Mouse (Mus musculus) erythroblast, adult 5-6 weeks (primary cell): ENCODE data around the gene Olfr868. TPM values are rescaled to one million over a fixed set of nuclear protein-coding genes. Genes with fewer than 3 reads are reported as not detected.

Source experiments
- ATAC-seq: replicated peaks from 2 replicates; pipeline ENCODE4 v1.8.0; 2016; ENCODE audit warnings: moderate number of reproducible peaks, mild to moderate bottlenecking, moderate TSS enrichment, inconsistent platforms; ENCODE audit not compliant: poor library complexity, low FRiP score, severe bottlenecking
- total RNA-seq, 2 experiments: library from RNA; stranded (forward) in 1 of 2; stranded (reverse) in 1 of 2; fragments of 150-400 nt in 1 of 2; fragments of 200-764, 138-1000 nt in 1 of 2; gene quantifications; 2 replicates each; pipeline versions ENCODE4 v1.2.3 to v1.2.4; 2015 to 2017; ENCODE audit warnings: low replicate concordance in 2 of 2

Olfr868 gene
- total RNA-seq (2015; ENCODE audit: low replicate concordance): not detected in 2 replicates
- not detected in 2 replicates for total RNA-seq (2017; ENCODE audit: low replicate concordance)

GRCm38 (mm10) chr9:20098326-20098725 lies at the start of gene Olfr868:
Gene Olfr868 (plus strand): TSS chr9:20098626.
- no peak for ATAC-seq

- ATAC-seq: no peak
Observed at GRCm38 (mm10) chr9:20057462-20057861, 41.0 kb upstream of the Olfr868 start, which contains the start of gene Olfr867. Gene Olfr867 (minus strand): TSS chr9:20057562.

GRCm38 (mm10) chr9:20070236-20070635 lies 28.2 kb upstream of the Olfr868 start:
- no peak for ATAC-seq

GRCm38 (mm10) chr9:20071291-20071690 lies 27.1 kb upstream of the Olfr868 start:
- ATAC-seq: no peak

GRCm38 (mm10) chr9:20073523-20074177 lies 24.8 kb upstream of the Olfr868 start:
- no peak for ATAC-seq

- ATAC-seq: no peak
Observed at GRCm38 (mm10) chr9:20128709-20129108, 30.3 kb downstream of the Olfr868 start, which contains the start of gene Olfr869. Gene Olfr869 (plus strand): TSS chr9:20129009.

- no peak for ATAC-seq
Observed at GRCm38 (mm10) chr9:20149706-20150105, 51.3 kb downstream of the Olfr868 start.

Other genes starting within 250 kb of the Olfr868 start
- gene Olfr860, start 248.9 kb upstream of the Olfr868 start, total RNA-seq (2015; ENCODE audit: low replicate concordance): not detected in 2 replicates
- not detected in 2 replicates for gene Olfr860, start 248.9 kb upstream of the Olfr868 start, total RNA-seq (2017; ENCODE audit: low replicate concordance)
- not detected in 2 replicates for gene Olfr862, start 210.6 kb upstream of the Olfr868 start, total RNA-seq (2015; ENCODE audit: low replicate concordance)
- gene Olfr862, start 210.6 kb upstream of the Olfr868 start, total RNA-seq (2017; ENCODE audit: low replicate concordance): not detected in 2 replicates
- not detected in 2 replicates for gene Olfr77, start 181.8 kb upstream of the Olfr868 start, total RNA-seq (2015; ENCODE audit: low replicate concordance)
- 0.56 TPM in 1 of 2 replicates, not detected in the other for gene Olfr77, start 181.8 kb upstream of the Olfr868 start, total RNA-seq (2017; ENCODE audit: low replicate concordance)
- gene Olfr866, start 70.6 kb upstream of the Olfr868 start, total RNA-seq (2015; ENCODE audit: low replicate concordance): not detected in 2 replicates
- not detected in 2 replicates for gene Olfr866, start 70.6 kb upstream of the Olfr868 start, total RNA-seq (2017; ENCODE audit: low replicate concordance)
- gene Olfr867, start 41.1 kb upstream of the Olfr868 start, total RNA-seq (2015; ENCODE audit: low replicate concordance): not detected in 2 replicates
- gene Olfr867, start 41.1 kb upstream of the Olfr868 start, total RNA-seq (2017; ENCODE audit: low replicate concordance): not detected in 2 replicates
- not detected in 2 replicates for gene Olfr869, start 30.4 kb downstream of the Olfr868 start, total RNA-seq (2015; ENCODE audit: low replicate concordance)
- gene Olfr869, start 30.4 kb downstream of the Olfr868 start, total RNA-seq (2017; ENCODE audit: low replicate concordance): not detected in 2 replicates
- not detected in 2 replicates for gene Olfr870, start 75.4 kb downstream of the Olfr868 start, total RNA-seq (2015; ENCODE audit: low replicate concordance)
- gene Olfr870, start 75.4 kb downstream of the Olfr868 start, total RNA-seq (2017; ENCODE audit: low replicate concordance): 0.34 TPM in 1 of 2 replicates, not detected in the other
- gene Olfr871, start 113.6 kb downstream of the Olfr868 start, total RNA-seq (2015; ENCODE audit: low replicate concordance): not detected in 2 replicates
- not detected in 2 replicates for gene Olfr871, start 113.6 kb downstream of the Olfr868 start, total RNA-seq (2017; ENCODE audit: low replicate concordance)
- gene Olfr872, start 138.5 kb downstream of the Olfr868 start, total RNA-seq (2015; ENCODE audit: low replicate concordance): not detected in 2 replicates
- gene Olfr872, start 138.5 kb downstream of the Olfr868 start, total RNA-seq (2017; ENCODE audit: low replicate concordance): not detected in 2 replicates
- not detected in 2 replicates for gene Olfr39, start 183.7 kb downstream of the Olfr868 start, total RNA-seq (2015; ENCODE audit: low replicate concordance)
- not detected in 2 replicates for gene Olfr39, start 183.7 kb downstream of the Olfr868 start, total RNA-seq (2017; ENCODE audit: low replicate concordance)
- gene Olfr873, start 199.9 kb downstream of the Olfr868 start, total RNA-seq (2015; ENCODE audit: low replicate concordance): not detected in 2 replicates
- 0.14 TPM in 1 of 2 replicates, not detected in the other for gene Olfr873, start 199.9 kb downstream of the Olfr868 start, total RNA-seq (2017; ENCODE audit: low replicate concordance)
- gene Olfr18, start 237.5 kb downstream of the Olfr868 start, total RNA-seq (2015; ENCODE audit: low replicate concordance): not detected in 2 replicates
- not detected in 2 replicates for gene Olfr18, start 237.5 kb downstream of the Olfr868 start, total RNA-seq (2017; ENCODE audit: low replicate concordance)